Mouse (Mus musculus): ENCODE results near the gene Ugt3a2. TPM values are rescaled to one million over a fixed set of nuclear protein-coding genes. Genes with fewer than 3 reads are reported as not detected.

Ugt3a2 gene
- total and polyA plus RNA-seq, 3 experiments, result not detected

- in situ Hi-C loops (cut with MboI; ENCODE audit: low pct_ligation_motif_present, low pct_unique_long_range_greater_than_20kb, low sequenced_read_pairs) (no loop called here), dilution Hi-C loops (cut with MboI; ENCODE audit: extremely low pct_ligation_motif_present, extremely low pct_unique_long_range_greater_than_20kb, low sequenced_read_pairs) (no loop called here)
- no peak overlapping the region for H3K4me2 ChIP-seq (ENCODE audit: insufficient read depth, low read depth, poor library complexity, severe bottlenecking)
- H3K79me2 ChIP-seq (replicated peaks; ENCODE audit: control insufficient read depth, extremely low read depth, insufficient read depth, poor library complexity, severe bottlenecking), result no peaks in the 10 kb centered on the region
- DNase-seq (ENCODE audit: extremely low read depth), result peak; percentile 34
- H3K27me3 ChIP-seq (replicated peaks), result no peaks in the 10 kb centered on the region
- no peaks in the 10 kb centered on the region for H3K4me1 ChIP-seq (ENCODE audit: control insufficient read depth in 1 of 2, insufficient read depth in 2 of 2)
- no peak overlapping the region for H3K27ac ChIP-seq (ENCODE audit: insufficient read depth, low read depth)
- H3K36me3 ChIP-seq (replicated peaks in 1 of 2; ENCODE audit: control insufficient read depth in 1 of 2, insufficient read depth in 1 of 2, low read length in 1 of 2), result no peaks in the 10 kb centered on the region
- peak; percentile 45 for TF ChIP-seq SMC3 (IDR thresholded peaks at IDR 0.05; ENCODE audit: low read depth, low read length)
- TF ChIP-seq ZNF384 (IDR thresholded peaks at IDR 0.05; ENCODE audit: low read depth, low read length), result no peak
- no peak for TF ChIP-seq IRF4 (IDR thresholded peaks at IDR 0.05; ENCODE audit: low read depth, low read length)
- TF ChIP-seq JUN (IDR thresholded peaks at IDR 0.05; ENCODE audit: insufficient read depth, low read depth, low read length), result no peak
- TF ChIP-seq CTCF (conservative IDR thresholded peaks at IDR 0.05 in 1 of 2, IDR thresholded peaks at IDR 0.05 in 1 of 2; ENCODE audit: low read depth in 2 of 2, low read length in 2 of 2), result peak in 1 of 2 experiments; percentile 62; a peak in 2 of 4 replicates
- TF ChIP-seq RAD21 (IDR thresholded peaks at IDR 0.05; ENCODE audit: low read depth, low read length), result peak; percentile 52
- no peak for TF ChIP-seq MAFK (IDR thresholded peaks at IDR 0.05; ENCODE audit: insufficient replicate concordance, low read length)
- no peak overlapping the region for H3K4me3 ChIP-seq (replicated peaks in 1 of 3; ENCODE audit: low read depth in 2 of 3, low read length in 2 of 3, poor library complexity in 1 of 3)
- H3K9ac ChIP-seq (ENCODE audit: insufficient read depth, low read depth), result no peak overlapping the region
- H3K9me3 ChIP-seq (replicated peaks; ENCODE audit: low read length), result no peaks in the 10 kb centered on the region
These were observed 27.5 kb downstream of the Ugt3a2 start for GRCm38 (mm10) chr15:9362801-9363200.

- Histone ChIP-seq H3K4me1 (ENCODE audit: control insufficient read depth in 1 of 2, insufficient read depth in 2 of 2) (no peaks in the 10 kb centered on the region), H3K27ac (ENCODE audit: insufficient read depth, low read depth) (no peak overlapping the region), H3K4me3 (replicated peaks in 1 of 3; ENCODE audit: low read depth in 2 of 3, low read length in 2 of 3, poor library complexity in 1 of 3) (no peak overlapping the region), H3K27me3 (replicated peaks) (no peaks in the 10 kb centered on the region), H3K36me3 (replicated peaks in 1 of 2; ENCODE audit: control insufficient read depth in 1 of 2, insufficient read depth in 1 of 2, low read length in 1 of 2) (no peaks in the 10 kb centered on the region), H3K9ac (ENCODE audit: insufficient read depth, low read depth) (no peak overlapping the region), H3K9me3 (replicated peaks; ENCODE audit: low read length) (no peaks in the 10 kb centered on the region), H3K79me2 (replicated peaks; ENCODE audit: control insufficient read depth, extremely low read depth, insufficient read depth, poor library complexity, severe bottlenecking) (no peaks in the 10 kb centered on the region), H3K4me2 (ENCODE audit: insufficient read depth, low read depth, poor library complexity, severe bottlenecking) (no peak overlapping the region)
- dilution Hi-C loops (cut with MboI; ENCODE audit: extremely low pct_ligation_motif_present, extremely low pct_unique_long_range_greater_than_20kb, low sequenced_read_pairs) (no loop called here), in situ Hi-C loops (cut with MboI; ENCODE audit: low pct_ligation_motif_present, low pct_unique_long_range_greater_than_20kb, low sequenced_read_pairs) (no loop called here)
- TF ChIP-seq USF1 (IDR thresholded peaks at IDR 0.05; ENCODE audit: low read depth, low read length) (no peak), CHD1 (IDR thresholded peaks at IDR 0.05; ENCODE audit: low read depth, low read length) (no peak)
- no peak for DNase-seq (ENCODE audit: extremely low read depth)
These were observed 33.4 kb downstream of the Ugt3a2 start for GRCm38 (mm10) chr15:9368774-9369173.

DNA sequence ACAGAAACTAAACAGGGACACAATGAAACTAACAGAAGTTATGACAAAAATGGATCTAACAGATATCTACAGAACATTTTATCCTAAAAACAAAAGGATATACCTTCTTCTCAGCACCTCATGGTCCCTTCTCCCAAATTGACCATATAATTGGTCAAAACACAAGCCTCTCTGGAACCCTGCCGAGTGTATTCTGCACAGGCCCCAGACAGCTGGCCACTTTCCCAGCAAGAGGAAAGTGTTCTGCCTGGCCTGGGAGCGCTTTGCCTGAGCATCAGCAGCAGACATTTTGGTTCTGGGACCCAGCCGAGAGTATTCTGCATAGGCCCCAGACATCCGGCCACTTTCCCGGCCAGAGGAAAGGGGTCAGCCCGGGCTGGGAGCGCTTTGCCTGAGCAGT, 40.9 kb downstream of the Ugt3a2 start:
- in situ Hi-C loops (cut with MboI; ENCODE audit: low pct_ligation_motif_present, low pct_unique_long_range_greater_than_20kb, low sequenced_read_pairs), result no loop called here
- H3K27ac ChIP-seq (ENCODE audit: insufficient read depth, low read depth), result no peak overlapping the region
- H3K79me2 ChIP-seq (replicated peaks; ENCODE audit: control insufficient read depth, extremely low read depth, insufficient read depth, poor library complexity, severe bottlenecking), result no peaks in the 10 kb centered on the region
- no peak overlapping the region for H3K4me2 ChIP-seq (ENCODE audit: insufficient read depth, low read depth, poor library complexity, severe bottlenecking)
- DNase-seq (ENCODE audit: extremely low read depth), result no peak
- H3K27me3 ChIP-seq (replicated peaks), result no peaks in the 10 kb centered on the region
- no peaks in the 10 kb centered on the region for H3K36me3 ChIP-seq (replicated peaks in 1 of 2; ENCODE audit: control insufficient read depth in 1 of 2, insufficient read depth in 1 of 2, low read length in 1 of 2)
- H3K4me1 ChIP-seq (ENCODE audit: control insufficient read depth in 1 of 2, insufficient read depth in 2 of 2), result no peaks in the 10 kb centered on the region
- dilution Hi-C loops (cut with MboI; ENCODE audit: extremely low pct_ligation_motif_present, extremely low pct_unique_long_range_greater_than_20kb, low sequenced_read_pairs), result no loop called here
- no peak overlapping the region for H3K9ac ChIP-seq (ENCODE audit: insufficient read depth, low read depth)
- H3K4me3 ChIP-seq (replicated peaks in 1 of 3; ENCODE audit: low read depth in 2 of 3, low read length in 2 of 3, poor library complexity in 1 of 3), result no peak overlapping the region
- H3K9me3 ChIP-seq (replicated peaks; ENCODE audit: low read length), result no peaks in the 10 kb centered on the region
- TF ChIP-seq MYC (IDR thresholded peaks at IDR 0.05; ENCODE audit: low read depth, low read length) (no peak), ZKSCAN1 (IDR thresholded peaks at IDR 0.05; ENCODE audit: borderline replicate concordance, low read depth, low read length) (no peak), POLR2AphosphoS2 (IDR thresholded peaks at IDR 0.05; ENCODE audit: low read depth, low read length) (no peak), ETS1 (conservative IDR thresholded peaks at IDR 0.05; ENCODE audit: low read depth, low read length) (no peak), RCOR1 (conservative IDR thresholded peaks at IDR 0.05; ENCODE audit: low read depth, low read length) (no peak), NELFE (IDR thresholded peaks at IDR 0.05; ENCODE audit: low read depth, low read length) (no peak), MXI1 (IDR thresholded peaks at IDR 0.05; ENCODE audit: low read depth, low read length) (no peak), JUN (IDR thresholded peaks at IDR 0.05; ENCODE audit: insufficient read depth, low read depth, low read length) (no peak), ZC3H11A (IDR thresholded peaks at IDR 0.05; ENCODE audit: low read depth, low read length) (no peak), RAD21 (IDR thresholded peaks at IDR 0.05; ENCODE audit: low read depth, low read length) (no peak), USF1 (IDR thresholded peaks at IDR 0.05; ENCODE audit: low read depth, low read length) (no peak), ELF1 (IDR thresholded peaks at IDR 0.05; ENCODE audit: low read depth, low read length) (no peak), CHD2 (IDR thresholded peaks at IDR 0.05; ENCODE audit: low read length) (no peak), JUND (conservative IDR thresholded peaks at IDR 0.05; ENCODE audit: low read depth, low read length) (no peak), MAZ (IDR thresholded peaks at IDR 0.05; ENCODE audit: low read depth, low read length) (no peak), ZMIZ1 (IDR thresholded peaks at IDR 0.05; ENCODE audit: low read depth, low read length) (no peak), TBP (conservative IDR thresholded peaks at IDR 0.05; ENCODE audit: low read depth, low read length) (no peak)
